Mouse (Mus musculus): ENCODE results near the gene Grm2. TPM values are rescaled to one million over a fixed set of nuclear protein-coding genes. Genes with fewer than 3 reads are reported as not detected.
A peak's percentile ranks its signal among the peaks of the same experiment; 100 is the strongest.
"Not testable (repeated sequence)": the region's sequence is repeated elsewhere in the genome, so short reads cannot be mapped to it uniquely, and the experiment has no call there.

Gene Grm2
- polyA plus RNA-seq, 1 experiment from 2014 or later = 3.4 TPM

GRCm38 (mm10) chr9:106643787-106644186, 12.1 kb downstream of the Grm2 start:
- Histone ChIP-seq H3K9me3 (no peaks in the 10 kb centered on the region), H3K36me3 (replicated peaks) (no peaks in the 10 kb centered on the region), H3K4me3 (replicated peaks) (no peak overlapping the region), H3K9ac (no peak overlapping the region), H3K27me3 (no peaks in the 10 kb centered on the region), H3K27ac (no peak overlapping the region), H3K4me1 (no peaks in the 10 kb centered on the region), H3K4me2 (no peak overlapping the region)
- 76% methylated on average over 6 of the region's 6 CpGs for WGBS
- no peak for ATAC-seq (ENCODE audit: low FRiP score)

- Histone ChIP-seq H3K36me3 (replicated peaks) (no peaks in the 10 kb centered on the region), H3K9ac (no peak overlapping the region), H3K27ac (no peak overlapping the region), H3K27me3 (no peaks in the 10 kb centered on the region), H3K4me1 (no peaks in the 10 kb centered on the region), H3K4me2 (no peak overlapping the region), H3K4me3 (replicated peaks) (no peak overlapping the region), H3K9me3 (no peaks in the 10 kb centered on the region)
- 0 out of 2 replicates have a peak, but pooled peaks have one; percentile 53 for ATAC-seq (ENCODE audit: low FRiP score)
- WGBS = 34% methylated on average over 7 of the region's 7 CpGs
These were observed 12.8 kb downstream of the Grm2 start for GRCm38 (mm10) chr9:106643128-106643527.

GRCm38 (mm10) chr9:106641346-106641745, 14.5 kb downstream of the Grm2 start:
- no peak overlapping the region for H3K27ac ChIP-seq
- 55% methylated on average over 5 of the region's 5 CpGs for WGBS

GRCm38 (mm10) chr9:106638154-106638553, 17.7 kb downstream of the Grm2 start:
- WGBS = 93% methylated on average over 8 of the region's 8 CpGs
- H3K4me2 ChIP-seq = no peak overlapping the region
- no peaks in the 10 kb centered on the region for H3K27me3 ChIP-seq
- no peak overlapping the region for H3K27ac ChIP-seq
- no peak overlapping the region for H3K4me3 ChIP-seq (replicated peaks)
- H3K36me3 ChIP-seq (replicated peaks) = no peaks in the 10 kb centered on the region
- no peak for ATAC-seq (ENCODE audit: low FRiP score)
- H3K9me3 ChIP-seq = no peaks in the 10 kb centered on the region
- H3K9ac ChIP-seq = no peak overlapping the region
- no peaks in the 10 kb centered on the region for H3K4me1 ChIP-seq

More at GRCm38 (mm10) chr9:106641346-106641745, 14.5 kb downstream of the Grm2 start:
- H3K27me3 ChIP-seq = no peaks in the 10 kb centered on the region
- no peak overlapping the region for H3K9ac ChIP-seq
- no peak overlapping the region for H3K4me3 ChIP-seq (replicated peaks)
- ATAC-seq (ENCODE audit: low FRiP score) = no peak
- no peak overlapping the region for H3K4me2 ChIP-seq
- H3K4me1 ChIP-seq = no peaks in the 10 kb centered on the region
- no peaks in the 10 kb centered on the region for H3K9me3 ChIP-seq
- no peaks in the 10 kb centered on the region for H3K36me3 ChIP-seq (replicated peaks)

- Histone ChIP-seq H3K4me3 (replicated peaks) (no peak overlapping the region), H3K9me3 (no peaks in the 10 kb centered on the region), H3K4me1 (no peaks in the 10 kb centered on the region), H3K9ac (no peak overlapping the region), H3K36me3 (replicated peaks) (no peaks in the 10 kb centered on the region), H3K27ac (no peak overlapping the region), H3K27me3 (no peaks in the 10 kb centered on the region), H3K4me2 (no peak overlapping the region)
- no peak for ATAC-seq (ENCODE audit: low FRiP score)
- 68% methylated on average over 5 of the region's 5 CpGs for WGBS
These were observed 23.7 kb downstream of the Grm2 start for GRCm38 (mm10) chr9:106632185-106632584.

- not testable (repeated sequence) for H3K36me3 ChIP-seq (replicated peaks); ATAC-seq (ENCODE audit: low FRiP score); H3K9ac ChIP-seq; H3K9me3 ChIP-seq; H3K4me3 ChIP-seq (replicated peaks); H3K27me3 ChIP-seq; H3K27ac ChIP-seq; H3K4me1 ChIP-seq; H3K4me2 ChIP-seq
- 33% methylated on average over 8 of the region's 8 CpGs for WGBS
These were observed 28.1 kb downstream of the Grm2 start for GRCm38 (mm10) chr9:106627796-106628195.

- H3K9me3 ChIP-seq = no peaks in the 10 kb centered on the region; the same call in 1 of the 2 replicates
- no peak within 1 kb of the TSS for H3K4me3 ChIP-seq (replicated peaks)
- no peaks in the 10 kb centered on the region for H3K27me3 ChIP-seq
- H3K27ac ChIP-seq = no peak within 1 kb of the TSS
- H3K4me2 ChIP-seq = no peak within 1 kb of the TSS
- H3K9ac ChIP-seq = no peak within 1 kb of the TSS
- 92% methylated on average over 2 of the region's 2 CpGs for WGBS
- H3K4me1 ChIP-seq = no peaks in the 10 kb centered on the region
- no peaks in the 10 kb centered on the region for H3K36me3 ChIP-seq (replicated peaks)
- no peak for ATAC-seq (ENCODE audit: low FRiP score)
These were observed 29.6 kb downstream of the Grm2 start, which contains the start of gene Iqcf6 for GRCm38 (mm10) chr9:106626282-106626681. Gene Iqcf6 (plus strand): TSS chr9:106626582.

- Histone ChIP-seq H3K4me3 (replicated peaks) (no peak overlapping the region), H3K4me2 (no peak overlapping the region), H3K4me1 (peaks cover 3% of the 10 kb centered on the region; the same call in 1 of the 2 replicates), H3K9me3 (peaks cover 3% of the 10 kb centered on the region; the same call in 1 of the 2 replicates), H3K36me3 (replicated peaks) (no peaks in the 10 kb centered on the region), H3K27me3 (no peaks in the 10 kb centered on the region), H3K9ac (no peak overlapping the region), H3K27ac (no peak overlapping the region)
- no peak for ATAC-seq (ENCODE audit: low FRiP score)
- 94% methylated on average over 3 of the region's 3 CpGs for WGBS
These were observed 38.4 kb downstream of the Grm2 start for GRCm38 (mm10) chr9:106617496-106617895.

GRCm38 (mm10) chr9:106616306-106616705, 39.6 kb downstream of the Grm2 start:
- no peak overlapping the region for H3K4me3 ChIP-seq (replicated peaks)
- no peak overlapping the region for H3K9ac ChIP-seq
- no peaks in the 10 kb centered on the region for H3K27me3 ChIP-seq
- H3K27ac ChIP-seq = no peak overlapping the region
- H3K9me3 ChIP-seq = 0 out of 2 replicates have a peak, but pooled peaks cover 3% of the 10 kb centered on the region
- H3K4me2 ChIP-seq = no peak overlapping the region
- H3K36me3 ChIP-seq (replicated peaks) = no peaks in the 10 kb centered on the region
- WGBS = 90% methylated on average over 9 of the region's 9 CpGs
- ATAC-seq (ENCODE audit: low FRiP score) = no peak
- peaks cover 3% of the 10 kb centered on the region; the same call in 1 of the 2 replicates for H3K4me1 ChIP-seq

GRCm38 (mm10) chr9:106614616-106615015, 41.3 kb downstream of the Grm2 start:
- no peak for ATAC-seq (ENCODE audit: low FRiP score)
- Histone ChIP-seq H3K27ac (no peak overlapping the region), H3K27me3 (no peaks in the 10 kb centered on the region), H3K36me3 (replicated peaks) (no peaks in the 10 kb centered on the region), H3K9ac (no peak overlapping the region), H3K4me1 (peaks cover 3% of the 10 kb centered on the region; the same call in 1 of the 2 replicates), H3K4me3 (replicated peaks) (no peak overlapping the region), H3K4me2 (no peak overlapping the region), H3K9me3 (0 out of 2 replicates have a peak, but pooled peaks cover 3% of the 10 kb centered on the region)
- WGBS = 43% methylated on average over 3 of the region's 3 CpGs

- no peak overlapping the region for H3K9ac ChIP-seq
- no peak for ATAC-seq (ENCODE audit: low FRiP score)
- H3K4me1 ChIP-seq = peaks cover 3% of the 10 kb centered on the region; the same call in 1 of the 2 replicates
- H3K27me3 ChIP-seq = no peaks in the 10 kb centered on the region
- no peaks in the 10 kb centered on the region for H3K36me3 ChIP-seq (replicated peaks)
- no peak overlapping the region for H3K4me2 ChIP-seq
- no peak overlapping the region for H3K27ac ChIP-seq
- 64% methylated on average over 2 of the region's 2 CpGs for WGBS
- H3K4me3 ChIP-seq (replicated peaks) = no peak overlapping the region
- no peaks in the 10 kb centered on the region for H3K9me3 ChIP-seq
These were observed 41.9 kb downstream of the Grm2 start for GRCm38 (mm10) chr9:106613951-106614350.

GRCm38 (mm10) chr9:106610727-106611126, 45.2 kb downstream of the Grm2 start:
- H3K4me3 ChIP-seq (replicated peaks) = no peak overlapping the region
- H3K9me3 ChIP-seq = no peaks in the 10 kb centered on the region
- no peak for ATAC-seq (ENCODE audit: low FRiP score)
- no peak overlapping the region for H3K9ac ChIP-seq
- peaks cover 3% of the 10 kb centered on the region; the same call in 1 of the 2 replicates for H3K4me1 ChIP-seq
- no peak overlapping the region for H3K27ac ChIP-seq
- no peaks in the 10 kb centered on the region for H3K36me3 ChIP-seq (replicated peaks)
- WGBS = 80% methylated on average over 4 of the region's 4 CpGs
- H3K4me2 ChIP-seq = no peak overlapping the region
- H3K27me3 ChIP-seq = no peaks in the 10 kb centered on the region

GRCm38 (mm10) chr9:106600546-106600945, 55.3 kb downstream of the Grm2 start:
- no peak overlapping the region for H3K4me3 ChIP-seq (replicated peaks)
- H3K36me3 ChIP-seq (replicated peaks) = no peaks in the 10 kb centered on the region
- H3K9me3 ChIP-seq = no peaks in the 10 kb centered on the region
- no peaks in the 10 kb centered on the region for H3K27me3 ChIP-seq
- no peak overlapping the region for H3K4me2 ChIP-seq
- no peak overlapping the region for H3K27ac ChIP-seq
- H3K9ac ChIP-seq = no peak overlapping the region
- 22% methylated on average over 8 of the region's 8 CpGs for WGBS
- no peak for ATAC-seq (ENCODE audit: low FRiP score)
- H3K4me1 ChIP-seq = no peaks in the 10 kb centered on the region
